Mouse (Mus musculus): ENCODE results near the gene Orm1.

Orm1 gene

DNA sequence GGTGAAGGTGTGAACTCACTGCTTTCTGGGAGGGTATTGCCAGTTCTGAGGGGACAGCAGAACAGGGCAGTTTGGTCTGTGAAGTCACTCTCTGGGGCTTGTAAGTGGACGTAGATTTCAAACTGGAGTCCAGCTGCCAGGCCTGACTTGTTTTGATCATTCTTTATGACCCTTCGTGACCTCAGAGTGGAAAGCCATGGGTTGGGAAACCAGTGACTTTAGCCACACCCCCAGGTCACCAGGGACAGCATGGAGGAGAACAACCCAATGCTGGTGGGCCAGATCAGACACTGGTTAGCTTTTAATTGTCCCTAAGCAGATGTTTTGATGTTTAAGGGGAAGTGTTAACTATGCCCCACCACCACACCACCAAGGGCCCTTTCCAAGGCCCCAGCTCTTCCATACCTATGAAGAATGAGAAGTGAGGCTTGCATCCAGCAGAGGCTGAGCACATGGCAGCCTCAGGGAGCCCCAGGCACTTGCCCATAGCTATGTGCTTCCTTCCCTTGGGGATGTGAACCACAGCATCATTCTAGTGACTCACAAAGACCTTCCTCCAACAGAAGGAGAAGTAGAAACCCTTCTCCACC, 12.7 kb downstream of the Orm1 start:
- no peak for DNase-seq

DNA sequence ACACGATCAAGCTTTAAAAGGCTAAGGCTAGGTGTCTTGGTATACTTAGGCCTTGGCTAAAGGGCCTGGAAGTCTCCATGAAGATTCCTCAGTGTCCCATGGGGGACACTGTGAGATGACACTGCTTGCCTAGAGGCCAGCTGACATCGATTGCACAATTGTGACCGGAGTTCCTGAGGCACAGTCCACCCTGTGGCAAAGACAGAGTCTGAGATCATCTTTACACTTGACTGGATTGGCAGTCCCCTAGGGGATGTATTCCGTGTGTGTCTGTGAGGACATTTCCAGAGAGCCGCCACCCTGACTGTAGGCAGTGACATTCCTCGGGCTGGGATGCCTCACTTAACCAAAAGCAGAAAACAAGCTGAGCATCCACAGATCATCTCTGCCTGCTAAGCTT, 15.5 kb downstream of the Orm1 start:
- DNase-seq, result no peak

- DNase-seq, result peak; percentile 23 to 48
Observed at GRCm38 (mm10) chr4:63362150-63362549, 17.8 kb downstream of the Orm1 start, which contains the start of gene Orm2. Gene Orm2 (plus strand): TSS chr4:63362449.

- DNase-seq, result peak; percentile 92 to 95
Observed at GRCm38 (mm10) chr4:63368577-63368976, 24.2 kb downstream of the Orm1 start.

GRCm38 (mm10) chr4:63370897-63371296, 26.5 kb downstream of the Orm1 start:
- no peak for DNase-seq

DNA sequence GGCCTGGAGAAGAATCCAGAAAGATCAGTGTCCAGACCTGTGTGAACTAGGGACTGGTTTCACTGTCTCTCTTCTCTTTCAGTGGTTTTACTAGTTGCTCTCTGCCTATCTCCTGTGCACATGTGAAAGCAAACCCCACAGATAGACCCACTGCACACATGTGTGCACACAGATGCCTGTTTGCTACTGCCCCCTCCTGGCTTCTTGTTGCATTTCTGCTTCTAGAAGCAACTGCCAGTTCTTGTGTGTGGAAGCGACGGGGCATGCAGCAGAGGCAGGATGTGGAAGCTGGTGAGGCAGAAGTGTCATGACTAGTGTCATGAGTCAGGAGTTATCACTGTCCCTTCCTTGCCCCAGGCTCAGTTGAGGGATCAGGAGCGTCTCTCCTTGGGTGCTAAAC, 27.5 kb downstream of the Orm1 start:
- DNase-seq, result peak in 1 of 2 experiments; percentile 51

- DNase-seq, result no peak
Observed at GRCm38 (mm10) chr4:63373404-63373803, 29.0 kb downstream of the Orm1 start.

DNA sequence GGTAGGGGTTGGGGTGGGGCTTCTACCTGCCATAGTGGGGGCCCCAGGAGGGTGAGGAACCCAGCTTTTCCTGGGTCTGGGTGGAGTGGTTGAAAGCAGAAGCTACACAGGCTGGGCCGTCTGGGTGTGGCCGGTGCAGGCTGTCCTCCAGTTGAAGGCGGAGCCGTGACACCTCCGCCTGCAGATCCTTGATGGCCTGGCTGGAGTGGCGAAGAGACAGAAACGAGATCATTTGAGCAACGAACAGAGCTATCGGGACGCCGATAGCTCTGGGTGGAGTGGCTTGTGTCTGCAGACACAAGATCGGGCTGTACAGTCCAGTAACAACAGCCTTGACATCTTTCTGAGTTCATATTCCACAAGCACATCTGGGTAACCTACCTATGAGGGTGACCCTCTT, 30.0 kb downstream of the Orm1 start:
- DNase-seq, result no peak

- DNase-seq, result peak; percentile 75 to 87
Observed at GRCm38 (mm10) chr4:63375367-63375766, 31.0 kb downstream of the Orm1 start.

GRCm38 (mm10) chr4:63377483-63377882, 33.1 kb downstream of the Orm1 start:
- DNase-seq, result no peak

GRCm38 (mm10) chr4:63382676-63383369, 38.5 kb downstream of the Orm1 start:
- DNase-seq, result no peak

- no peak for DNase-seq
Observed at GRCm38 (mm10) chr4:63383474-63383873, 39.1 kb downstream of the Orm1 start.

DNA sequence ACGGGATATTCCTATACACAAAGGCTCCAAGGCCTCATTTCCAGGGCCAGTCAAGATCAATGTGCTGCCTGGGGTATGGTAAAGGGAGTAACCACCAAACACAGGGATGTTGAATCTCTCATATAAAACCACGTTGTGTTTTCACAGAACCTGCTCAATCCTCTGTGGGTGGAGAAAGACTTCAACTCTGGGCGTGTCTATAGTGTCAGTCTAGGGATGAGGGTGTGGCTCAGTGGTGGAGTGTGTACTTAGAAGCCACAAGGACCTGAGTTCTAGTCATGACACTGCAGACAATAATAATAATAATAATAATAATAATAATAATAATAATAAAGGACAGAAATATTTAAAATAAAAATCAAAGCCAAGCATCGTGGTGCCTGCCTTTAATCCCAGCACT, 39.9 kb downstream of the Orm1 start:
- DNase-seq, result no peak

GRCm38 (mm10) chr4:63385253-63385652, 40.9 kb downstream of the Orm1 start:
- DNase-seq, result no peak

- DNase-seq, result no peak
Observed at GRCm38 (mm10) chr4:63385784-63386183, 41.4 kb downstream of the Orm1 start.

- DNase-seq, result no peak
Observed at GRCm38 (mm10) chr4:63388029-63388428, 43.7 kb downstream of the Orm1 start.

GRCm38 (mm10) chr4:63389121-63389886, 44.9 kb downstream of the Orm1 start:
- peak; percentile 38 to 53 for DNase-seq

DNA sequence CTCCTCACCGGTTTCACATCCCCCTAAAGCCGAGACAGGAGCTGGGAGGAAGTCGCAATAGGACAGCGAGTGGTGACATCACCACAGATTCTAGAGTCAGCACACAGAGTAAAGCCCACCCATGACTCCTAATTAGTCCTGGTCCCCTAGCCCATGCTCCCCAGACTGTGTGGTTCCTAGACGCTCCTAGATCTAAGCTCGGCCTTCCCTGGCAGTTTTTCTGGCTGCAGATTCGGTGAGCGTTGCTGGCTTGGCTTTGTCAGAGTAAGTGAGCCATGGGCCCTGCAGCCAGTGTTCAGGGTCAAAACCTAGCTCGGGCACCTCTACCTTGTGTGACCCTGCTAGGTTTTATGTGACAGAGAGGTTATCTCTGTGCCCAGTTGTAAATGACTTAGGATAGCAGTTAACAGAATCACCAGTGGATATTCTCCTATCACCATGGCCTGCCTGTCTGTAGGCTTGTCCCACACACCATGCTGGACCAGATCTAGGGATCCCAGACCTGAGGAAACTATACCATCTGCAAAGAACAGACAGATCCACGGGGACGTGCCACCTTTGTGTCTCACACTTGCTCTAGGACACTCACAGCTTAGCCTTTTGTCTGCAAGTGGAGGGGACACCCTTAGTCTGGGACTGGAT, 45.6 kb downstream of the Orm1 start:
- no peak for DNase-seq

GRCm38 (mm10) chr4:63391322-63391721, 47.0 kb downstream of the Orm1 start:
- no peak for DNase-seq

Measured in cerebellum, postnatal 10 days (tissue).